Mouse (Mus musculus): ENCODE measurements around the gene Dennd5b.

Gene Dennd5b

DNA sequence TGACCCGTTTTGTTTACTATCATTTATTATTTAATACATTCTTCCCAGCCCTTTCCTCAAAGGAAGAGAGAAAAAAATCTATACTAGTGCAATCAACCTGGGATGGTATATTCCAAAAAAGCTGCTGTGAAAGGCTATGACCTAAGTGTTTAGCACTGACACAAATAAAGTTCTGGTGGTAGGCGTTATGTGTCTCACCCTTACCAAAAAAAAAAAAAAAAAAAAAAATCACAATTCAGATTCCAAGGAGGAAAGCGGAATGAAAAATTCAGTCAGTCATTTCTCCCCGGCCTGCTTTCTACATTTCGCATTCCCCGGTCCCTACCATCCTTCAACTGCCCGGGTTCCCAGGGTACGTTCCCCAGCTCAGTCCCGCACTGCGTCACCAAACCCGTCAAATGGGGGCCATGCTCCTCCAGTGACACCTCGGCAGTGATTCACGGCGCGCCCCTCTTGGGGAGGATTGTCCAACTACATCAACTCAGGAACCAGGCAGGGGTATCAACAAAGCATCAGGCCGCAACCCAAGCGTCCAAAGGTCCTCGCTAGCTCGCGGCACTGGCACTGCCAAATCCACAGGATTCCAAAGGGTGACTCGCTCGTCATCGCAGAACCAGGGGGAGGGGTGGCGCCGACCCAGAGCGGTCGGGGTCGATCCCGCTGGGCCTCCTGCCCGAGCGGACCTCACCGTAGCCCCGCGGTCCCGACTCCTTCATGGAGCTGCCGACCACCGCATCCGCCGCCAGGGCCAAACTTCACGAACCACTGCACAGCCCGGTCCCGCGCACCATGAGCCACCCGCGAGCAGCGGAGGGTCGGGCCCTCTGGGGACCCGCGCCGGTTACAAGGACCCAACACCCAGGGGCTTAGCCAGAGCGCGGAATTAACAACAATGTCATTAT is 1.1 kb downstream of the Dennd5b start:
- peak; percentile 29 for DNase-seq (ENCODE audit: low spot score)

DNA sequence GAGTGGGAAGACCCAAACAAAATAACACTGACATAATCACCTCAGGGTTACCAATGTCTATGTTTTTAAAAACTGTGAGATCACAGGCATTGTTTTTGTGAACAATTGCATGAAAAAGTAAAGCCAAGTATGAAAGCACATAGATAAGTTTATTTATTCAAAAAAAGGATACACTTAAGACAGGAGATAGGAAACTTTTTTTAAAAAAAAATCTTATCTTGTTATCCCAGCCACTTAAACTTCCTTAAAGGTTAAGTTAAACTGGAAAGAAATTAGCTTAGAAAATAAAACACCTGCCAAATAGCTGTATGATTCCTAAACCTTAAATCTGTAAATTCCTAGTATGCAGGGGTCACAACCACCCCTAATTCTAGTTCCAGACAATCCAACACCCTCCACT is 2.5 kb downstream of the Dennd5b start:
- DNase-seq (ENCODE audit: low spot score), result no peak

DNA sequence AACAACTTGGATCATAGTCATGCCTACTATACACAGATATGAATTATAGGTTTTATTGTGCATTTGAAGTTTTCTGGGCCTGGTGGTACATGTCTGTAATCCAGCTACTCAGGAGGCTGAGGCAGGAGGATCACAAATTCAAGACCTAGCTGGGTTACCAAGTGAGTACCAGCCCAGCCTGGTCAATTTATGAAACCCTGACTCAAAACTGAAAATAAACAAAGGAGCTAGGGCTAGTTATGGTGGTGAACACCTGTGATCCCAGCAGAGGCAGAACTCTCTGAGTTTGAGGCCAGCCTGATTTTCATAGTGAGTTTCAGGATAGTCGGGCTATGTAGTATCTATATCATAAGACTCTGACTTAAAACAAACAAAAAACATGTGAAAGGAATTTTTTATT is 4.2 kb downstream of the Dennd5b start:
- no peak for DNase-seq (ENCODE audit: low spot score)

DNA sequence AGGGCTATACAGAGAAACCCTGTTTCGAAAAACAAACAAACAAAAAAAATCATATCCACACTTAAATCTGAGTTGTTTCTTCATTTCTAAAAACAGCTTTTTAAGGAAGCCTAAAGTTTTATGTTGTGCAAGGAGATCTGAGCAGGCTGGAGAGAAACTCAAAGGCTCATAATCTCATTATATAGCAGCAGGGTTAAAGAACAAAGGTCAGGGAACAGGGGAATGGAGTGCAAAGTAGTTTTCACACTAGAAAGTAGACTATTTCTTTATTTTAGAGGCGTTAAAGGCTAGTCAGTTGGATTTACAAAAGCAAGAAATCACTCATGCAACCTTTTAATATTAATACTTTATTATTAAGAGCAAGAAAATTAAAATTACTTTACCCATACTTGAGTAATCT is 5.2 kb downstream of the Dennd5b start:
- DNase-seq (ENCODE audit: low spot score), result no peak

DNA sequence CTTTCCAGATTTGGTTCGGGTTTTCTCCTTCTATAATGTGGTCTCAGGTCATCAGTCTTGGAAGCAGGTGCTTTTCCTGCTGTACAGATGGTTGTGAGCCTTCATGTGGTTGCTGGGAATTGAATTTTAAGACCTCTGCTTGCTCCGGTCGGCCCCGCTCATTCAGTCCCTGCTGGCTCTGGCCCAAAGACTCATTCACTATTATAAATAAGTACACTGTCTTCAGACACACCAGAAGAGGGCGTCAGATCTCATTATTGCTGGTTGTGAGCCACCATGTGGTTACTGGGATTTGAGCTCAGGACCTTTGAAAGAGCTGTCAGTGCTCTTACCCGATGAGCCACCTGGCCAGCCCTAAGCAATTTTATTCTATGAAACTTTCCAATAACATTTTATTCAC is 6.1 kb downstream of the Dennd5b start:
- DNase-seq (ENCODE audit: low spot score), result no peak

DNA sequence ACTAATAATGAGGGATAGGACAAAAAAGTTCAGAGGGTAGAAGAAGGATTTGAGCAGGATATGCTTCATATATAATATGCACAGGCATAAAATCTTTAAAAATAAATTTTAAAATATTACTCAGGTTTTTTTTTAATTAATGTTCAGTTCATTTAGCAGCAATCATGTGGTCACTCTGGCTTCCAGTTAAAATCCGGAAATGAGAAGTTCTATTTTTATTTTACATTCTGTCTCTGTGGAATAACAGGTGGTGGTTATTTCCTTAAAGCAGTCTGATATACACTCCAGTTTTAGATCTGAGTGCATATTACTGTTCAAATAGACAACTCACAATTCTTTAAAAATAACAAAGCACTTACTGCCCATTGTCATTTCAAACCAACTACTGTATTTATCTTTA is 6.9 kb downstream of the Dennd5b start:
- DNase-seq (ENCODE audit: low spot score), result no peak

DNA sequence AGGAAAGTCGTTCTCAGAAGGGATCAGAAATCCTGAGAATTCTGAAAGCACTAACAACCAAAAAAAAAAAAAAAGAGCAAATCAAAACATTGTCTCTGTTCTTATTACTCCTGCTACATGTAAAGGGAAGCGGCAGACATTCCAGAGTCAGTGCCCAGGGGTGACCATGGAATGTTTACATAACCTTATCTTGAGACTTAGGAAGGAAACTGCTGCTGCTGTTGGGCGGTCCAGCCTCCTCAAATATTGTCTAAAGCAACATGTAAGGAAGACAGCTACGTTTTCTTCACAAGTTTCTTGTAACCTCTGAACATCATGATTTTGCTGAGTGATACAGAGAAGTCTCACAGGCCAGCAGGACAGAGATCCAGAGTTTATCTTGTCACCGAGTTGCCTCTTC is 8.0 kb downstream of the Dennd5b start:
- peak; percentile 30 for DNase-seq (ENCODE audit: low spot score)

DNA sequence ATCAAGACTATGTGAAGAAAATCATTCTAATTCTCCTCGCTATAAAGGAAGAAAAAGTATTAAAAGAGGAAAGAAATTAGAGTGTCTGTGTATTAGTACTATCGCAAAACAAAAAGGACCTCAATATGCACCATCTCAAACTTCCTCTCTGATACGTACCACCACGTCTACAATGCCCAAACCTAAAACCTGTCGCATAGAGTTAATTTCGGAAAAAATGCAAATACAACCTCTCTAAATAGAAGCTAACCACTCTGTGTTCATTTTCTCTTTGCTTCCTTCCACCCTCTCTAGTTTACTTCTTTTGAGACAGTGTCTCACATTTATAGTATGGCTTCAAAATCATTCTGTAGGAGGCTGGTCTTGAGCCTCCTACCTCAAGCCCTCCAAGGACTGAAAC is 9.1 kb downstream of the Dennd5b start:
- DNase-seq (ENCODE audit: low spot score), result no peak

DNA sequence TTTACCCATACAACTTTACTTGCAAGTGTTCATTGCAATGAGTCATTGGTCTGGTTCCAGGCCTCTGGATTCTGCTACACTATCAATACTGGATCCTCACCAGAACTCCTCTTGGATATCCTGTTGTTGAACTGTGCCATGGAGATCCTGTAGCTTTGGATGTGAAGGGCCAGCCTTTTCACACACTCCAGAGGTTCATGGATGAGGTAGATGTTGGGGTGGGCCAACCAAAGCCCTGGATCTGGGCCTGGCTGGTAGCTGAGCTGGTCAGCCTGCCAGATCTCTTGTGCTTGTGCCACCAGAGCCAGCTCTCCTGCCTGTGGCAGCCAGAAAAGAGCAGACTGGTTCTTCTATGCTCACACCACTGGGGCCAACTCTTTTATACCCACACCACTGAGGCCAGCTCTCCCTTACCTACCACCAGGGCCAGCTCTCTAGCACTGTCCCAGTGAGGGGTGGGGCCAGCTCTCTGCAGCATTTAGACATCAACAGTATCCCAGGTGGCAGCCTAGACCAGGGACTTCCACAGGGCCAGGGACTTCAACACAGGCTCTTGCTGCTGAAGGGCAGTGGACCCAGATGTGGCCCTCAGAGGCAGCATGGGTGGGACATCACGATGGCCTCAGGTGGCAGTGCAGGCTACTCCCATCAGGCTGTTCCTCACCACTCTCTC is 24.2 kb downstream of the Dennd5b start:
- no peak for DNase-seq (ENCODE audit: low spot score)

DNA sequence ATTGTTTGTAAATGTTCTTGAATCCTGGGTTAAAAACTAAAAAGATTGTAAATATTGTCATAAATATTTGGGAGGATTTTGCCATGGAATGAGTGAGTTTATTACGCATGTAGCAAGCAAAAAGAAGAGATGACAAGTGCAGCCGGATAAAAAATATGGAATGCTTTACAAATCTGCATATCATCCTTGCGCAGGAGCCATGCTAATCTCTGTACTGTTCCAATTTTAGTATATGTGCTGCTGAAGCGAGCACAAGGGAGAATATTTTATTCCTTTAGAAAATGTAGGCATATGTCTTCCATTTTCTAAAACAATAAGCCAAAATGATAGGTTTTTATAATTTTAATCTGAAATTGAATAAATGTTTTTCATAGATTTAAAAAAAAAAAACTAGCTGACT is 27.6 kb downstream of the Dennd5b start:
- DNase-seq (ENCODE audit: low spot score), result no peak

DNA sequence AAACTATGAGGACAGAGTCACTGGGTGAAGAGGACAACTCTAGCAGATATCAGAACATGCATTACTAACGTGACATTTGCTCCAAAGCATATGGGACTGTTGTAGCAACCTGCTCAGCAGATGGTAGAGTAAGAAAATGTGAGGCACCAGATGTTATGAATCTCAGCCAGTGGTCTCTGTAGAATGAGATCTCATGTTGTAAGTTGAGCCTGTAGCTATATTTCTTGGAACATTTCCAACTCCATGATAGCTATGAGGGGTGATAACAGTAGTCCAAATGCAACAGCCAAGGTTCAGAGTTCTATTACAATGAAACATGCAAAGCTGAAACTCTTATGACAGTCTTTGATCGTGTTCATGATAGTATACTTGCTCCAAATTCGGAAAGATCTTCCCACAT is 28.6 kb downstream of the Dennd5b start:
- no peak for DNase-seq (ENCODE audit: low spot score)

DNA sequence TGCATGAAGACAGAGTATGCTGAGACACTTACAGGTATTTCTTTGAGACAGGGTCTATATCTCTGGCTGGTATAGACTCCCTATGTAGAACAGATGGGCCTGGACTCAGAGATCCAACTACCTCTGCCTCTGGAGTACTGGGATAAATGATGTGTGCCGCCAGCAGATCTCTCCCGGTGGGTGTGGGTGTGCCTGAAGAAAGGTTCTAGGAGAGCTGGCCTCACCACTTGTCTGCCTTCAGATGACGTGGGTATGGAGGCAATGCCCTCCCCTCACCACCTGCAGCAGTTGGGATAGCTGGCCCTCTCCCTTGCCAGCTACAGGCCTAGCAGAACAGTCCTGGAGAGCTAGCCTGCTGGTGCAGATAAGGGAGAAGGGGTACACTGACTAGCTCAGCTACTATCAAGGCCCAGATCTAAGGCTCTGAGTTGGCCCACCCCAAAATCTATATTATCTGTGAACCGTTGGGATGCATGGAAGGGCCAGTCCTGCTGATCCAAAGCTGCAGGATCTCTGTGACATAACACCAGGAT is 30.8 kb downstream of the Dennd5b start:
- DNase-seq (ENCODE audit: low spot score), result no peak

DNA sequence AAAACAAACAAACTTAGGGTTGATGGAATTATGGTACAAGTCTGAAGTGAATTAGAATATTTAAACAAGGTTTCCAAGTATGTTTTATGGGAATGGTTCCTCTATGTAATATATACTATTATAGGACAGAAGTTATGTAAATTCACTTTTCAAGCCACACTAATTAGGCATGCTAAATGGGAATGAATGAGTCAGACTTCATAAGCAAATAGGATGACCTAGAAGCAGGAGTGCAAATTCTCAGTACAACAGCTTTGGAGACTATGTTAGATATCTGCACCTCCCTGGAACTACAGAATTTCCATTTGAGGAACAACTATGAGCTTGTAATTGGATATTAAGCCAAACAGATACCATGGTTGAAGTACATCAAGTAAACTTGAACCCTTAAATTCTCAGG is 38.1 kb downstream of the Dennd5b start:
- no peak for DNase-seq (ENCODE audit: low spot score)

DNA sequence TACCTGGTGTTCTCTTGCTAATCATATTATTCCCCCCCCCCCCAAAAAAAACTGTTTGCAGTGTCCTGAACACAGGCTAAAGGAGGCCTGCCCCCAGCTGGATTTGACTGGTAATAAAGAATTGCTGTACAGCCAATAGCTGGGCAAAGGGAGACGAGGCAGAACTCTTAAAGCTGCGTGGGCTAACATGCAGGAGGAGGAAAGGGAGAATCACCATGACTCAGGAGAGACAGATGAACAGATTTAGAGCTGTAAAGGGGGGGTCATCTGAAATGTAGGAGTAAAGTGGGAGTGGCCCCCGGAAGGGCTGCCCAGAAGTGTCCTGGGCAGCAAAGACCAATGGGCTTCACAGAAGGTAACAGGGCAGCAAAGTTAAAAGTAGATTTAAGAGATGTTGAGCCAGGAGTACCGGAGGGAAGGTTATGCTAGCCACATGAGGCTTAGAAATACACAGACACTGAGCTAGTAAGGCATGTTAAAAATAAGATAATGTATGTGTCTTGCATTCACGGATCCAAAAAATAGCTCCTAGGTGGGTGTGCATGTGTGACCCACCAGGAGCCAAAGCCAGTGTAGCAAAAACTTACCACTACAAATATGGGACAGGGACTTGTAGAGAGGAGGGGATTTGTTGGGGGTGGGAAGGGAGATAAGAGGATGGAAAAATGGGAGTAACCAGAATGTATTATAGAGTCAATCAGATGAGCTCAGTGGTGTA is 40.7 kb downstream of the Dennd5b start:
- DNase-seq (ENCODE audit: low spot score), result no peak

DNA sequence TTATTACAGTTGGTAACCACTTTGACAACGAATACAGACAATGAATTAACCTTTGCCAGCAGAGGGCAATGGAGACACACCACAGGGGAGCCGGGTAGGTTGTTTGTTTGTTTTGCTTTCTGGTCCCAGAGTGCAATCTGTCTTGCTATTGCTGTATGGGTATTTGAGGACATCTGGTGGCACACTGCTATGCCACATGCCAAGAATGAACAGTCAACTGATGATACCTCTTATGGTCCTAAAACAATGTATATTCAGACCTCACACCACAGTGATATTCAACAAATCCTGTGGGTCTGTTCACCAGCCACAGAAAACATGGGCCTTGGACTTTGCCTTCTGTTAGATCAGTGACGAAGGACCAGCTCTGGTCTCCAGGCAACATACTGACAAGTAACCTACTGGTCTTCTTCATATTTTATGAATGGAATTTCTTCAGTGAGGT is 43.5 kb downstream of the Dennd5b start:
- DNase-seq (ENCODE audit: low spot score), result no peak

DNA sequence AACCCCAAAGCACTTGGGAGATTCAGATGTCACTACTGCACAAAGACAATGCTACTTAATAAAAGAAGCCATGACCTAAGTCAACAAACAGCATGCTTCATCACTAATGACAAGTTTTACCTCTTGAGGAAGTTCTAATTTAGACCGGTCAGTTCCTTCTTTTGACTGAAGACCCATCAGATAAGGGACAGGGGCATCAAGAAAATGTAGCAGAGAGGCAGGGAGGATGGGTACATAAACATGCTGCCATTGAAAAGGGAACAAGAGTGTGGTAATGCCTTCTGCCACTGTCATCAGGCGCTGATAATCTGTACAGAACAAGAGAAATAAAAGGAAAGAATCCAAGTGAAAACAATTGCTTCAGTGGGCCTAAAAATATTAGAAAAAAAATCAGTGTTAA is 46.7 kb downstream of the Dennd5b start:
- DNase-seq (ENCODE audit: low spot score), result no peak

DNA sequence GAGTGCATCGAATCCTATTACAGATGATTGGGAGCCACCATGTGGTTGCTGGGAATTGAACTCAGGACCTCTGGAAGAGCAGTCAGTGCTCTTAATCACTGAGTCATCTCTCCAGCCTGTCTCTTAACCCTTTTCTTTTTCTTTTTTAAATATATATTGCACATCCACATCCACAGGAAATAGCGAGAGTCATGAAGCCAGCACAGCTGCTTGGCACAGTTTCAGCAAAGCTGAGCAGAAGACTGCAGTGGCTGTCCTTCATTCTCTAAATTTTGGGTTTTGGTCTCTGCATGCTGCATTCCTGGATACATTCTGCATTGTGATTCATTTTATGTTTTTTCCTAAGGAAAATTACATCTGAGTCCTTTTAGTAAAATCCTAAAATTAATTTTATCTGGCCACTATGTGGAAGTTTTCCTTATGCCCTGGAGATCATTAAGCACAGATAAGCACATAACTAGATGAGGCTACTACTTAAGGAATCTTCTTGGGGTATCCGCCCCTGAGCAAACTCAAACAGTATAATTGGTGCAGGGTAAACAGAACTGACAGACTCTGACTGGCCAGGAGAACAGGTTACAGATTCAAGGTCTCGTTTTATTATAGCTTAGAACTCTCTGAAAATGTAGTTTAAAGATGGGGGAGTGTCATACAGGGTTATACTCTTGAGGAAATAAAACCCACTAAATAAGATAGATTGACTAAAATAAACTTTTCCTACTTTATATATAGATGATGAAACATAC is 50.3 kb downstream of the Dennd5b start:
- no peak for DNase-seq (ENCODE audit: low spot score)

DNA sequence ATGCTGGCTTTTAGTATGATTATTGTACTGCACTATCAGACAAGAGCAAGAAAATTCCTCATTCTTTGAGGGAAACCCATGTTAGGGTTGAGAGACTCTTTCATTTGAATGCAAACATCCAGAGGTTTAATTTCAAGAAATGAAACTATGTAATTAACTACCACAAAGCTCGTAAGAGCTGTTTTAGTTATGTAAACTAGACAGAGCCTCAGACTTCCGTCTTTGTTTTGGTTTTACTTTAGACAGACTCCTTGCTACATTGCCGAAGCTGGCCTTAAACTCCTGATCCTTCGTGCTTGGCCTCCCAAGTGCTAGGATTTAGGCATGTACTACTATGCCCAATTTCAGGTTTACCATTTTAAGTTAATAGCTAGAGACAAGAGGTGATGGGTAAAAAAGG is 61.4 kb downstream of the Dennd5b start:
- DNase-seq (ENCODE audit: low spot score), result no peak

DNA sequence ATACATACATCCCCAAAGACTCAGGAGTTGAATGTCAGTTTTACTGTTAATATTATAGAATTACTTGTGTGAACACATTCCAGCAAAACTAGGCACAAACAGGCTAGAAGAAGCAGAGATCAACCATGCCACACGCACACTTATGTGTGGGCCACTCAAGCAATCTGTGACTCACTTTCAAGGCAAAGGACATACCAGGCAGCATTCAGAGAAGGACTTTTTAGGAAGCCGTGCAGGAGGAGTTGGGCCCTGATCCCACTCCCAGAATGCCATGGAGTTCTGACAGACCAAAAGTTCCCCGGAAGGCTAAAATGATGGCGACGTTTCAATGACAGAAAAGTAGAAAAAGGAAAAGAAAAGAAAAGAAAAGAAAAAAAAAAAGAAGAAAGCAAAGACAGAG is 69.3 kb downstream of the Dennd5b start:
- DNase-seq (ENCODE audit: low spot score), result no peak

DNA sequence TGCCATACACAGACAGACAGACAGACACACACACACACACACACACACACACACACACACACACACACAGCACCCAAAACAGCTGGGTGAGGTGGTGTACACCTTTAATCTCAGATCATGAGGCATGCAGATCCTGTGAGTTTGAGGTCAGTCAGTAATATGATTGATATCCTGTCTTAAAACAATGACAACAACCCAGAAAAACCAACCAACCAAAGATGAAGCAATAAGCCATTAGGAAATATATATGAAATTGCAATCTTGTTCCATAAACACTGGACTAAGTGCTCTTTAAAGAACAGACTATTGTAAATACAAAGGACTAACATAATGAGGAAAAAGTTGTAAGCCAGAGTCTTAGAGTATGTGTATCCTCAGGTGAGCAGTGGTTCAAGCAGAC is 70.1 kb downstream of the Dennd5b start:
- no peak for DNase-seq (ENCODE audit: low spot score)

DNA sequence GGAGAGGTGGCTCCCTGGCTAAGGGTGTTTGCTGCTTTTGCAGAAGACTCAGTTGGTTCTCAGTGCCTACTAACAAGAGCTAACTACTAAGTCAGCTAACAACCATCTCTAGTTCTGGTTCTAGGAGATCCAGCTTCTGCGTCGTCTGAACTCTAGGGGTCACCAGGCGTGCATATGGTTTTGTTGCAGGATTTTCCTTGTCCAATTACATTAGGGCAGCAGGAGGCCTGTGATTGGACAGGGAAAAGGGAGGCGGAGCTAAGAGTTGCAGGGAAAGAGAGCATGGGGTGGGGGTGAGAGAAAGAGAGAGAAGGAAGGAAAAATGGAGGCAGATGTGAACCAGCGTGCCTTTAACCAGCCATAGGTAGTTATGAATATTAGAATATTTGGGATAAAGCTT is 83.0 kb downstream of the Dennd5b start:
- DNase-seq (ENCODE audit: low spot score), result no peak

DNA sequence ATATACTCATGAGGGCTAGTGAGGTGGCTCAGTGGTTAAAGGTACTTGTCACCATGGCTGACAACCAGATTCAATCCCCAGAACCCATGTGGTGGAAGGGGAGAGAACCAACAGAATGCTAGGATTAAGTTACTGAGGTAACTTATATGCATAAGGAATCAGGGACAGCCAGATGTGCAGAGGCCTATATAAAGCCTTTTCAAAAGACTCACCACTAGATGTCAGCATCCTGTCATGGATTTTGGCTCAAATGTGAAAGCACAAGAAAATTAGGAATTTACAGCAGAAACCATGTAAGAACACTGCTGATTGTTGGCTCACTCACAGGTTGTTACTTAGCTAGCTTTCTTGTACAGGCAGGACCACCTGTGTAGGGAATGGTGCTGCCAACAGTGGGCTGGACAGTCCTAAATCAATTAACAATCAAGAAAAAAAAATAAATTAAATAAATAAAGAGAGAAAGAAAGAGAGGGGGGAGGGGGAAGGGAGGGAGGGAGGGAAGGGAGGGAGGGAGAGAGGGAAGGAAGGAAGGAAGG is 90.6 kb downstream of the Dennd5b start:
- DNase-seq (ENCODE audit: low spot score), result no peak

All from ovary, adult 18-20 months (tissue).